Comparison of ENCODE assay signal across 26 mouse cellular contexts in the genomic region with DNA sequence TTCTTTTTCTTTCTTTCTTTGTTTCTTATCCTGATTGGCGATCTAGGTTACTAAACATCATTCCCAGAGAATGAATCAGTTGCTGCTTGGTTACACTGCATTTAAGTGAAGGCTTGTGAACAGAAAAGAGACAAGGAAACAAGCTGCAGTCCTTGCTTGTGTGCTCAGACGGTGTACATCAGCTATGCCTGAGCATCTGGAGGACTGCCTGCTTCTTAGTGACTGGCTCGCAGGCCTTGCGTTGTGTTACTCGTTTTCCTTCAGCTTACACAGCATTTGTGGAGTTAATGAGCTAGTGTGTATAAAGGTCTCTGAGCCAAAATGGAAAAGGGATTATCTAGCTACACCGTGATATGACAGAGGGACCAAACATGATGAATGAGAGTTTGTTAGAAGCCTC. TPM values are rescaled to one million over a fixed set of nuclear protein-coding genes. Genes with fewer than 3 reads are reported as not detected.
A peak's percentile ranks its signal among the peaks of the same experiment; 100 is the strongest.
DNase-seq lines count a peak whose midpoint lies in the region; ATAC-seq and TF ChIP-seq lines count a peak whose summit lies in the region.
"Had no signal": no experiment of that assay in that cellular context is flagged by ENCODE, and none has a peak within 500 bp of the region (broad histone marks: within the 10 kb centered on the region; RNA-seq: fewer than 3 reads in every experiment).

No protein-coding gene starts in this region.

- WGBS in hindbrain, embryonic 14.5 days = 38% methylated on average over 6 of the region's 6 CpGs
- 32% methylated on average over 6 of the region's 6 CpGs for whole genome bisulfite sequencing in hindbrain, postnatal 0 days
- 11% methylated on average over 6 of the region's 6 CpGs for WGBS in forebrain, embryonic 13.5 days
- 71% methylated on average over 6 of the region's 6 CpGs for WGBS in midbrain, embryonic 10.5 days
- 32% methylated on average over 6 of the region's 6 CpGs for WGBS in midbrain, embryonic 16.5 days

- DNase-seq in hindbrain, embryonic 14.5 days (ENCODE audit: low spot score) = no peak
- no peak for DNase-seq in hindbrain, postnatal 0 days (ENCODE audit: low spot score)
- no peak for DNase-seq in midbrain, embryonic 10.5 days (ENCODE audit: low spot score)
- DNase-seq in left cerebral cortex, adult 2 months (ENCODE audit: extremely low spot score in 1 of 2, low spot score in 2 of 2) = no peak
- DNase-seq in embryo, embryonic 9.5 days (ENCODE audit: extremely low spot score) = no peak
- DNase-seq in kidney, postnatal 25 days = no peak
- DNase-seq: adrenal gland, postnatal 36 days; cerebellum, adult 18-20 months; cerebellum, postnatal 14 days; heart, postnatal 36 days; kidney, adult 9 months; kidney, postnatal 14 days; layer of hippocampus, postnatal 36 days; lung, adult 18-20 months; lung, postnatal 10 days; right cerebral cortex, postnatal 4 days; thymus, postnatal 25 days had no signal

- H3K9ac ChIP-seq in hindbrain, embryonic 14.5 days = no peak overlapping the region
- no peak overlapping the region for H3K9ac ChIP-seq in hindbrain, postnatal 0 days (replicated peaks; ENCODE audit: low read length)
- no peak overlapping the region for H3K9ac ChIP-seq in forebrain, embryonic 13.5 days
- no peak overlapping the region for H3K9ac ChIP-seq in midbrain, embryonic 16.5 days (ENCODE audit: low read depth, low read length)
- H3K9ac ChIP-seq: embryonic facial prominence, embryonic 12.5 days; heart, embryonic 15.5 days; intestine, embryonic 15.5 days; limb, embryonic 13.5 days; liver, embryonic 12.5 days had no signal

- H3K27ac ChIP-seq in hindbrain, embryonic 14.5 days = no peak overlapping the region
- no peak overlapping the region for H3K27ac ChIP-seq in hindbrain, postnatal 0 days
- H3K27ac ChIP-seq in forebrain, embryonic 13.5 days = 0 out of 2 replicates have a peak overlapping the region, but pooled peaks have one; percentile 31
- H3K27ac ChIP-seq in midbrain, embryonic 10.5 days (replicated peaks) = peak overlapping the region; percentile 57; the same call in 1 of the 2 replicates
- H3K27ac ChIP-seq in midbrain, embryonic 16.5 days (ENCODE audit: low read length) = no peak overlapping the region
- H3K27ac ChIP-seq in left cerebral cortex, adult 2 months = no peak overlapping the region
- H3K27ac ChIP-seq: embryonic facial prominence, embryonic 12.5 days; heart, embryonic 15.5 days; intestine, embryonic 15.5 days; layer of hippocampus, adult 2 months; limb, embryonic 13.5 days; liver, embryonic 12.5 days had no signal

- H3K4me1 ChIP-seq in hindbrain, embryonic 14.5 days (replicated peaks; ENCODE audit: control insufficient read depth, insufficient read depth, low read length) = no peaks in the 10 kb centered on the region
- no peaks in the 10 kb centered on the region for H3K4me1 ChIP-seq in hindbrain, postnatal 0 days (ENCODE audit: insufficient read depth, low read length)
- H3K4me1 ChIP-seq in forebrain, embryonic 13.5 days = peaks cover 12% of the 10 kb centered on the region
- H3K4me1 ChIP-seq in midbrain, embryonic 10.5 days = peaks cover 6% of the 10 kb centered on the region; the same call in 1 of the 2 replicates
- H3K4me1 ChIP-seq in midbrain, embryonic 16.5 days (ENCODE audit: control insufficient read depth, insufficient read depth, low read length) = peaks cover 2% of the 10 kb centered on the region; the same call in 1 of the 2 replicates
- H3K4me1 ChIP-seq: embryonic facial prominence, embryonic 12.5 days; heart, embryonic 15.5 days; intestine, embryonic 15.5 days; limb, embryonic 13.5 days; liver, embryonic 12.5 days had no signal

- no peak overlapping the region for H3K4me3 ChIP-seq in hindbrain, embryonic 14.5 days (replicated peaks; ENCODE audit: low read length)
- no peak overlapping the region for H3K4me3 ChIP-seq in hindbrain, postnatal 0 days (ENCODE audit: low read length)
- H3K4me3 ChIP-seq in forebrain, embryonic 13.5 days = no peak overlapping the region
- no peak overlapping the region for H3K4me3 ChIP-seq in midbrain, embryonic 10.5 days
- H3K4me3 ChIP-seq in midbrain, embryonic 16.5 days (ENCODE audit: low read depth, low read length) = no peak overlapping the region
- no peak overlapping the region for H3K4me3 ChIP-seq in left cerebral cortex, adult 2 months
- H3K4me3 ChIP-seq: embryonic facial prominence, embryonic 12.5 days; heart, embryonic 15.5 days; intestine, embryonic 15.5 days; layer of hippocampus, adult 2 months; limb, embryonic 13.5 days; liver, embryonic 12.5 days had no signal

- ATAC-seq in hindbrain, embryonic 14.5 days (ENCODE audit: low FRiP score) = peak; percentile 65
- ATAC-seq in hindbrain, postnatal 0 days = no peak
- ATAC-seq in forebrain, embryonic 13.5 days = peak; percentile 74
- peak; percentile 28; the same call in 1 of the 2 replicates for ATAC-seq in midbrain, embryonic 16.5 days
- ATAC-seq: CD4-positive, CD25-positive, alpha-beta regulatory T cell, adult 4 months; intestine, embryonic 15.5 days; liver, embryonic 12.5 days had no signal

- H3K27me3 ChIP-seq in hindbrain, embryonic 14.5 days (ENCODE audit: control insufficient read depth, insufficient read depth, low read length) = no peaks in the 10 kb centered on the region
- H3K27me3 ChIP-seq in hindbrain, postnatal 0 days (ENCODE audit: insufficient read depth, low read length) = no peaks in the 10 kb centered on the region
- H3K27me3 ChIP-seq in forebrain, embryonic 13.5 days = no peaks in the 10 kb centered on the region
- H3K27me3 ChIP-seq in midbrain, embryonic 10.5 days (ENCODE audit: low read depth, poor library complexity, severe bottlenecking) = no peaks in the 10 kb centered on the region
- H3K27me3 ChIP-seq in midbrain, embryonic 16.5 days (ENCODE audit: control insufficient read depth, insufficient read depth, low read depth, low read length) = no peaks in the 10 kb centered on the region
- H3K27me3 ChIP-seq: embryonic facial prominence, embryonic 12.5 days; heart, embryonic 15.5 days; intestine, embryonic 15.5 days; limb, embryonic 13.5 days; liver, embryonic 12.5 days had no signal

- no peak for TF ChIP-seq CTCF in hindbrain, postnatal 0 days (IDR thresholded peaks at IDR 0.05; ENCODE audit: low read depth)
- no peak for TF ChIP-seq CTCF in left cerebral cortex, adult 2 months (IDR thresholded peaks at IDR 0.05)

- H3K36me3 ChIP-seq in hindbrain, embryonic 14.5 days (replicated peaks; ENCODE audit: control insufficient read depth, insufficient read depth) = no peaks in the 10 kb centered on the region
- H3K36me3 ChIP-seq in hindbrain, postnatal 0 days (ENCODE audit: insufficient read depth, low read length) = no peaks in the 10 kb centered on the region
- no peaks in the 10 kb centered on the region for H3K36me3 ChIP-seq in forebrain, embryonic 13.5 days (ENCODE audit: poor library complexity, severe bottlenecking)
- no peaks in the 10 kb centered on the region for H3K36me3 ChIP-seq in midbrain, embryonic 10.5 days
- H3K36me3 ChIP-seq in midbrain, embryonic 16.5 days (ENCODE audit: control insufficient read depth, insufficient read depth, low read length) = no peaks in the 10 kb centered on the region
- H3K36me3 ChIP-seq: embryonic facial prominence, embryonic 12.5 days; heart, embryonic 15.5 days; intestine, embryonic 15.5 days; limb, embryonic 13.5 days; liver, embryonic 12.5 days had no signal

- H3K4me2 ChIP-seq in hindbrain, embryonic 14.5 days (replicated peaks) = no peak overlapping the region
- H3K4me2 ChIP-seq in hindbrain, postnatal 0 days (ENCODE audit: low read depth, low read length) = no peak overlapping the region
- H3K4me2 ChIP-seq in forebrain, embryonic 13.5 days = no peak overlapping the region
- no peak overlapping the region for H3K4me2 ChIP-seq in midbrain, embryonic 16.5 days (ENCODE audit: low read length)
- H3K4me2 ChIP-seq: embryonic facial prominence, embryonic 12.5 days; heart, embryonic 15.5 days; intestine, embryonic 15.5 days; limb, embryonic 13.5 days; liver, embryonic 12.5 days had no signal

- no peaks in the 10 kb centered on the region for H3K9me3 ChIP-seq in hindbrain, embryonic 14.5 days (ENCODE audit: control insufficient read depth, low read length)
- no peaks in the 10 kb centered on the region for H3K9me3 ChIP-seq in hindbrain, postnatal 0 days (ENCODE audit: low read length)
- no peaks in the 10 kb centered on the region for H3K9me3 ChIP-seq in forebrain, embryonic 13.5 days (replicated peaks)
- no peaks in the 10 kb centered on the region for H3K9me3 ChIP-seq in midbrain, embryonic 10.5 days (replicated peaks)
- no peaks in the 10 kb centered on the region for H3K9me3 ChIP-seq in midbrain, embryonic 16.5 days (replicated peaks; ENCODE audit: control insufficient read depth, low read length, poor library complexity, severe bottlenecking)
- H3K9me3 ChIP-seq: embryonic facial prominence, embryonic 12.5 days; heart, embryonic 15.5 days; intestine, embryonic 15.5 days; limb, embryonic 13.5 days; liver, embryonic 12.5 days had no signal

- intact Hi-C loops in left cerebral cortex, adult 2 months (cut with DNase I) = no loop called here

RNA-seq across cellular contexts. Expression of gene Cxxc4, which starts 58.9 kb away (rescaled TPM):
- polyA plus RNA-seq in hindbrain, embryonic 14.5 days (2014; fragmentation: Nextera tagmentation; extraction: Ambion mirVana) = 31.9 and 34.2 TPM in 2 replicates
- total RNA-seq in hindbrain, postnatal 0 days (2014; rRNA removed) = 21.0 and 28.9 TPM in 2 replicates
- 19.5 and 23.2 TPM in 2 replicates for polyA plus RNA-seq in hindbrain, postnatal 0 days (2015; fragmentation: Nextera tagmentation; extraction: Ambion mirVana)
- 21.1 TPM in 2 replicates for polyA plus RNA-seq in forebrain, embryonic 13.5 days (2015; fragmentation: Nextera tagmentation; extraction: Ambion mirVana)
- 18.2 and 23.4 TPM in 2 replicates for polyA plus RNA-seq in midbrain, embryonic 10.5 days (2016; fragmentation: Nextera tagmentation; extraction: Ambion mirVana)
- 43.6 and 45.6 TPM in 2 replicates for polyA plus RNA-seq in midbrain, embryonic 16.5 days (2015; fragmentation: Nextera tagmentation; extraction: Ambion mirVana)
- total RNA-seq in left cerebral cortex, adult 2 months (2021) = 10 to 100 TPM; 22.6 to 24.5 TPM
- polyA plus RNA-seq: CD4-positive, CD25-positive, alpha-beta regulatory T cell, adult 4 months had no signal

Comparison
In these comparisons a context has a peak if more than half of its experiments do, and no peak if none do; other contexts are left out.
1. H3K27ac ChIP-seq: peak in forebrain, embryonic 13.5 days (single experiment) and midbrain, embryonic 10.5 days (single experiment); none in hindbrain, embryonic 14.5 days (single experiment), hindbrain, postnatal 0 days (single experiment), midbrain, embryonic 16.5 days (single experiment) and left cerebral cortex, adult 2 months (single experiment).